Mouse (Mus musculus) MEL-GATA-1-ER (cell line): ENCODE measurements around the gene Gxylt2.

Experiments used
- DNase-seq: peaks from one replicate; pipeline ENCODE4 v3.0.0-alpha.2; 2012; ENCODE audit warnings: low read depth; ENCODE audit errors: extremely low read depth

The Gxylt2 gene

GRCm38 (mm10) chr6:100847264-100847663 lies 142.7 kb downstream of the Gxylt2 start:
- DNase-seq: no peak

- no peak for DNase-seq
Observed at GRCm38 (mm10) chr6:100848682-100849375, 144.3 kb downstream of the Gxylt2 start.

GRCm38 (mm10) chr6:100850671-100851081 lies 146.1 kb downstream of the Gxylt2 start:
- DNase-seq: no peak

GRCm38 (mm10) chr6:100851083-100851482 lies 146.5 kb downstream of the Gxylt2 start:
- DNase-seq: peak; percentile 36
